19 mouse cellular contexts compared by ENCODE assay signal in genomic region chr17:14701891-14702290, GRCm38 (mm10). TPM values are rescaled to one million over a fixed set of nuclear protein-coding genes. Genes with fewer than 3 reads are reported as not detected.
A peak's percentile ranks its signal among the peaks of the same experiment; 100 is the strongest.
DNase-seq lines count a peak whose midpoint lies in the region.
"Had no signal": no experiment of that assay in that cellular context is flagged by ENCODE, and none has a peak within 500 bp of the region (broad histone marks: within the 10 kb centered on the region; RNA-seq: fewer than 3 reads in every experiment).

No protein-coding gene starts in this region.

- DNase-seq in adrenal gland, adult 2 months: peak; percentile 53
- DNase-seq in adrenal gland, postnatal 25 days: no peak
- DNase-seq in heart, adult 11 months: peak; percentile 77
- DNase-seq in heart, postnatal 10 days: no peak
- DNase-seq in testis, postnatal 10 days (ENCODE audit: low spot score): peak; percentile 23
- no peak for DNase-seq in testis, postnatal 14 days (ENCODE audit: low spot score)
- DNase-seq in adrenal gland, postnatal 36 days: peak; percentile 20 to 36
- no peak for DNase-seq in T-cell, adult 2 months (ENCODE audit: low spot score)
- DNase-seq: cerebellum, adult 11-12 months; cerebellum, adult 9-10 months; cerebellum, postnatal 14 days; gastrocnemius, postnatal 10 days; gastrocnemius, postnatal 36 days; kidney, adult 18-20 months; kidney, adult 9 months had no signal

- intact Hi-C loops in heart, postnatal 10 days (cut with DNase I): no loop called here

RNA-seq across cellular contexts. Expression of gene Thbs2, which starts 7.9 kb away (rescaled TPM):
- total RNA-seq in adrenal gland, adult 2 months (2021): 1 to 10 TPM; 2.5 to 3.9 TPM
- 1.6 and 2.0 TPM in 2 replicates for polyA plus RNA-seq in adrenal gland, adult 2 months (2012; rRNA removed)
- 1.9 and 2.2 TPM in 2 replicates for total RNA-seq in adrenal gland, postnatal 25 days (2021)
- total RNA-seq in heart, postnatal 10 days (2021): 10 to 100 TPM; 54.2 to 57.8 TPM
- 1 to 10 TPM; 2.7 to 3.5 TPM for total RNA-seq in adrenal gland, postnatal 36 days (2021)
- total RNA-seq: granulocyte monocyte progenitor cell, adult 5-6 weeks; MEL had no signal
- polyA plus RNA-seq: activated CD4-positive, CD25-positive, alpha-beta regulatory T cell, adult 4 months; CD4-positive, CD25-positive, alpha-beta regulatory T cell, adult 4 months had no signal

Comparison
In these comparisons a context has a peak if more than half of its experiments do, and no peak if none do; other contexts are left out.
1. DNase-seq: peak in adrenal gland, adult 2 months (single experiment), heart, adult 11 months (single experiment), testis, postnatal 10 days (single experiment) and adrenal gland, postnatal 36 days (2 of 2); none in adrenal gland, postnatal 25 days (single experiment), heart, postnatal 10 days (0 of 2), testis, postnatal 14 days (single experiment) and T-cell, adult 2 months (single experiment).
2. RNA of gene Thbs2, which starts 7.9 kb away (total RNA-seq): 54.2 to 57.8 TPM in heart, postnatal 10 days; 2.5 to 3.9 TPM in adrenal gland, adult 2 months, 2.7 to 3.5 TPM in adrenal gland, postnatal 36 days and 1.9 to 2.2 TPM in adrenal gland, postnatal 25 days; every median in the first group is over 10 times any median in the second.